Mouse (Mus musculus) heart, embryonic 13.5 days (tissue): Measurements from ENCODE around the gene Odc1. TPM values are rescaled to one million over a fixed set of nuclear protein-coding genes. Genes with fewer than 3 reads are reported as not detected.

Source experiments
- ATAC-seq: fragments of 200-750 bp; cut with Nextera tagmentation; 2 replicates; pipeline ENCODE4 v1.8.0; 2017; ENCODE audit warnings: moderate TSS enrichment; ENCODE audit not compliant: insufficient number of reproducible peaks, low FRiP score, low TSS enrichment; ENCODE audit errors: extremely low read depth
- H3K27ac ChIP-seq: fragments of 300-500 bp; sonication (generic); replicated peaks from 2 replicates; pipeline ENCODE4 v1.5.1; 2015; ENCODE audit warnings: moderate library complexity, mild to moderate bottlenecking, inconsistent platforms
- H3K27me3 ChIP-seq: fragments of 300-500 bp; sonication (generic); replicated peaks from 2 replicates; pipeline ENCODE4 v1.6.1; 2015; ENCODE audit warnings: mild to moderate bottlenecking, inconsistent platforms
- H3K36me3 ChIP-seq: fragments of 300-500 bp; sonication (generic); 2 replicates; pipeline ENCODE4 v1.6.1; 2015; ENCODE audit warnings: mild to moderate bottlenecking, inconsistent platforms
- H3K4me1 ChIP-seq: fragments of 300-500 bp; sonication (generic); 2 replicates; pipeline ENCODE4 v1.6.1; 2015; ENCODE audit warnings: inconsistent platforms
- H3K4me2 ChIP-seq: fragments of 300-500 bp; sonication (generic); 2 replicates; pipeline ENCODE4 v1.6.1; 2015; ENCODE audit warnings: inconsistent platforms, mild to moderate bottlenecking, moderate library complexity
- H3K4me3 ChIP-seq: fragments of 300-500 bp; sonication (generic); 2 replicates; pipeline ENCODE4 v1.5.1; 2015; ENCODE audit warnings: moderate library complexity, mild to moderate bottlenecking, inconsistent platforms
- H3K9ac ChIP-seq: fragments of 300-500 bp; sonication (generic); 2 replicates; pipeline ENCODE4 v1.6.1; 2015; ENCODE audit warnings: inconsistent platforms, mild to moderate bottlenecking, moderate library complexity
- H3K9me3 ChIP-seq: fragments of 300-500 bp; sonication (generic); 2 replicates; pipeline ENCODE4 v1.6.1; 2016; ENCODE audit warnings: inconsistent platforms
- WGBS: fragments of 180-500 bp; shearing (Covaris S2); methylation state at CpG from one replicate; pipeline ENCODE4 v1.1.7; 2015; ENCODE audit warnings: mixed read lengths; 5-methylcytosine and 5-hydroxymethylcytosine counted together
- polyA plus RNA-seq: library from polyadenylated mRNA; unstranded; fragments of >200 nt; fragmentation: Nextera tagmentation; extraction: Ambion mirVana; gene quantifications from 2 replicates; pipeline ENCODE4 v1.2.1, GENCODE M21; 2015

Odc1 gene
- polyA plus RNA-seq, 1 experiment from 2014 or later, result 142 TPM

DNA sequence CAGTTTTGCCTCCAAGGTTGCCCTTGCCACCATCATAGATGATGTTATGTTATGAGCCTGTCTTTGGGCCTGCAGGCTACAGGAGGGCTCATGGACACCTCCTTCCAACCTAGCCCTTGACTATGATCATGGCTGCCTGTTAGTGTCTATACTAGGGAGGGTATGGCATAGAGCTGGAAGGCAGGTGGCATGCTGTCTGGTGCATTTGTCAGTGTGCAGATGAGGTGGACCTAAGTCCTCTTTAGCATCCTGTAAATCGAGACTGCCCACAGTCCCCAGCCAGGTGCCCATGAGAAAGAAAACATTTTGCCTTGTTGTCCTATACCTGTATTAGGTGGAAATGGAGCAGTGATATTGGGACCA, 21.4 kb downstream of the Odc1 start:
- ATAC-seq, result no peak
- H3K4me1 ChIP-seq, result no peaks in the 10 kb centered on the region
- no peak overlapping the region for H3K9ac ChIP-seq
- no peaks in the 10 kb centered on the region for H3K27me3 ChIP-seq
- no peak overlapping the region for H3K27ac ChIP-seq
- no peaks in the 10 kb centered on the region for H3K9me3 ChIP-seq
- 52% methylated on average over 1 of the region's 1 CpGs for WGBS
- H3K36me3 ChIP-seq, result no peaks in the 10 kb centered on the region
- H3K4me2 ChIP-seq, result no peak overlapping the region
- no peak overlapping the region for H3K4me3 ChIP-seq

DNA sequence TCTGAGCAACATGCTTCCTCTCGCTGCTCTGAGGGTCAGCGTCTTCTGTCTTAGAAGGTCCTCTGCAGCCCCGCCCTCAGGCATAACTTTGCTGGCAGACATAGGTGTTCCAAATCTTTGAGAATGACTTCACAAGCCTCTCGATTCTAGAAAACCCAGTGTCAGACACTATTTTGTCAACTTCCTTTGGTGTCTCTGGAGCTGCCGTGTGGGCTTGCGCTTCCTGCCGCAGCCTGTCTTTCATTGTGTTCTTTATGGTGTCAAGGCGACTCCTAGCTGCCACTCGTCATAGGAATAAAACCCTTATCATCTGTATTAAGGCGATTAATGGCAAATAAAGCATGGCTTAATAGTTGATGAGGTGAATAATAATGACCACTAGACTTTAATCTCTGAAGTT, 24.0 kb downstream of the Odc1 start:
- H3K27ac ChIP-seq, result no peak overlapping the region
- H3K36me3 ChIP-seq, result no peaks in the 10 kb centered on the region
- no peaks in the 10 kb centered on the region for H3K9me3 ChIP-seq
- no peak overlapping the region for H3K9ac ChIP-seq
- H3K27me3 ChIP-seq, result no peaks in the 10 kb centered on the region
- 74% methylated on average over 10 of the region's 10 CpGs for WGBS
- no peak overlapping the region for H3K4me3 ChIP-seq
- ATAC-seq, result no peak
- no peak overlapping the region for H3K4me2 ChIP-seq
- no peaks in the 10 kb centered on the region for H3K4me1 ChIP-seq

DNA sequence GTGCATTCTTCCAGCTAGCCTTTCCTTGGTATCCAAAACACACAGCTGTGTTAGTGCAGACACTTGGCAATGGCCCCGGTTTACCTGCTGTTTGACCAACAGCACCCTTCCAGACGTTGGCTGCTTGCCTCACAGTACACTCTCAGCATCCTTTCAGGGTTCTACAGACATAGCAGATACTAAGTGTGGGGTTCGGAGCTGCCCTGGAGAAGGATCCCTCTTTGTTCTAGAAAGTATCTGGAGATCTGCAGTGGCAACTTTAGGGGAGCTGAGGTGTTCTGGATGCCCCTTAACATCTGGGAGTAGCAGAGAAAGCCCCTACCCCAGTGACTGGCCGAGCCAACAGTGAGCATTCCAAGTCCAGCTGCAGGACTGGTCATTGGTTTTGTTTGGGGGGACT, 30.0 kb downstream of the Odc1 start:
- Histone ChIP-seq H3K4me2 (no peak overlapping the region), H3K4me1 (peaks cover 7% of the 10 kb centered on the region; the same call in 1 of the 2 replicates), H3K9ac (no peak overlapping the region), H3K36me3 (no peaks in the 10 kb centered on the region), H3K27me3 (peaks cover 28% of the 10 kb centered on the region), H3K4me3 (no peak overlapping the region), H3K9me3 (no peaks in the 10 kb centered on the region), H3K27ac (no peak overlapping the region)
- ATAC-seq, result no peak
- WGBS, result 75% methylated on average over 4 of the region's 4 CpGs

DNA sequence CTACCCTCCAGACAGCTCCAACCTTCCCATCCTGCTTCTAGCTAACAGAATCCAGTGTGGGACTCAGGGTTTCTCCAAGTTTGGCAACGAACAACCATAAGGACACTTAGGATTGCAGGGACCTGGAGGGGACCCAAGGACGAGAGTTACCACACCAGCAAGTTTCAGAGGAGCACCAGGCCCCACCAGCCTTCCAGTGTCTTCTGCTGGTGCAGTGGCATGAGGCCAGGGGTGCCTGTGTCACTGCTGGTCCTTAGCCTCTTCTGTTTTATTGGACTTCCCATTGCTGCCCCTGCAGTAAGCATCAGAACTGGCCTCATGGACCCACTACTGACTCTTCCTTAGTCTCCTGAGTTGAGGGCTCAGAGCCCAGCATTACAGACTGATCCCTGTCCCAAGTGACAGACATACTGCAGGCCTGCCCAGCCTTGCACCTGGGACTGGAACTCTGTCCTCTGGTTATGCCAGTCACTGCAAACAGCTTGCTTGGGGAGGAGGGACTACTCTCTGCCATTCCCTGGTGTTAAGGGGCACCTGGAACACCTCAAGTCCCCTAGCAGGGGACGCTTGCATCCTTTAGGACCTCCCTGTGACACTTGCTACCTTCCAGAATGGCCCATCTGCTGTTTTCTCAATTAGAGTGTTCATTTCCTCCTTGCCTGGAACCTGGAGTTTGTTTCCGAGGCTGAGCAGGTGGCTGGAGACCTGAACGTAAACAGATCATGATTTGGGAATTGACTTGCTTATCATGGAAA, 30.7 kb downstream of the Odc1 start:
- H3K4me3 ChIP-seq, result no peak overlapping the region
- H3K4me1 ChIP-seq, result peaks cover 7% of the 10 kb centered on the region; the same call in 1 of the 2 replicates
- WGBS, result 52% methylated on average over 5 of the region's 5 CpGs
- no peak overlapping the region for H3K4me2 ChIP-seq
- peaks cover 28% of the 10 kb centered on the region for H3K27me3 ChIP-seq
- H3K9me3 ChIP-seq, result no peaks in the 10 kb centered on the region
- no peak overlapping the region for H3K9ac ChIP-seq
- H3K27ac ChIP-seq, result no peak overlapping the region
- no peaks in the 10 kb centered on the region for H3K36me3 ChIP-seq
- ATAC-seq, result no peak

- Histone ChIP-seq H3K9me3 (no peaks in the 10 kb centered on the region), H3K4me1 (peaks cover 7% of the 10 kb centered on the region; the same call in 1 of the 2 replicates), H3K9ac (no peak overlapping the region), H3K36me3 (no peaks in the 10 kb centered on the region), H3K4me2 (peak overlapping the region; percentile 19; the same call in 1 of the 2 replicates), H3K4me3 (no peak overlapping the region), H3K27ac (no peak overlapping the region), H3K27me3 (peaks cover 28% of the 10 kb centered on the region)
- no peak for ATAC-seq
- 7% methylated on average over 6 of the region's 6 CpGs for WGBS
Measured at GRCm38 (mm10) chr12:17576041-17576440, 31.4 kb downstream of the Odc1 start.

- Histone ChIP-seq H3K36me3 (no peaks in the 10 kb centered on the region), H3K4me2 (no peak overlapping the region), H3K27ac (no peak overlapping the region), H3K4me3 (no peak overlapping the region), H3K27me3 (peaks cover 28% of the 10 kb centered on the region), H3K9ac (no peak overlapping the region), H3K4me1 (peaks cover 7% of the 10 kb centered on the region; the same call in 1 of the 2 replicates), H3K9me3 (no peaks in the 10 kb centered on the region)
- WGBS, result 39% methylated on average over 4 of the region's 4 CpGs
- no peak for ATAC-seq
Measured at GRCm38 (mm10) chr12:17578601-17579000, 34.0 kb downstream of the Odc1 start.

- 57% methylated on average over 6 of the region's 6 CpGs for WGBS
- no peak overlapping the region for H3K4me3 ChIP-seq
- no peak overlapping the region for H3K9ac ChIP-seq
- ATAC-seq, result no peak
- H3K9me3 ChIP-seq, result no peaks in the 10 kb centered on the region
- H3K27me3 ChIP-seq, result peaks cover 20% of the 10 kb centered on the region
- H3K27ac ChIP-seq, result no peak overlapping the region
- no peak overlapping the region for H3K4me2 ChIP-seq
- H3K4me1 ChIP-seq, result peaks cover 4% of the 10 kb centered on the region; the same call in 1 of the 2 replicates
- no peaks in the 10 kb centered on the region for H3K36me3 ChIP-seq
Measured at GRCm38 (mm10) chr12:17581001-17581400, 36.4 kb downstream of the Odc1 start.

DNA sequence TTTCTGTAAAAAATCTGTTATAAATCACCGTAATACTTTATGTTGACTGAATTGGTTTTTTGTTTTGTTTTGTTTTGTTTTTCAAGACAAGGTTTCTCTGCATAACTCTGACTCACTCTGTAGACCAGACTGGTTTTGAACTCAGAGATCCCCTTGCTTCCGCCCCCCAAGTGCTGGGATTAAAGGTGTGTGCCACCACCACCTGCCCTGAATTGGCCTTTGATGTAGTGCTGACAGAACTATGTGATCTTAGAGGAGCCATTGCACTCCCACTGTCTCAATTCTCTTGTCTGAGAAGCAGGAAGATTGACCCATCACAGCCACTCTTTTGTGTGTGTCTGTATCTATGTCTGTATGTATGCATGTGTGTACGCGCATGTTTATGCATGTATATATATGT, 37.8 kb downstream of the Odc1 start:
- no peak overlapping the region for H3K4me3 ChIP-seq
- no peak for ATAC-seq
- no peak overlapping the region for H3K27ac ChIP-seq
- peaks cover 19% of the 10 kb centered on the region for H3K27me3 ChIP-seq
- H3K9me3 ChIP-seq, result no peaks in the 10 kb centered on the region
- no peak overlapping the region for H3K9ac ChIP-seq
- H3K4me1 ChIP-seq, result no peaks in the 10 kb centered on the region
- no peaks in the 10 kb centered on the region for H3K36me3 ChIP-seq
- WGBS, result 90% methylated on average over 4 of the region's 4 CpGs
- no peak overlapping the region for H3K4me2 ChIP-seq

GRCm38 (mm10) chr12:17583860-17584259, 39.3 kb downstream of the Odc1 start:
- Histone ChIP-seq H3K9me3 (no peaks in the 10 kb centered on the region), H3K36me3 (no peaks in the 10 kb centered on the region), H3K4me2 (no peak overlapping the region), H3K27me3 (peaks cover 6% of the 10 kb centered on the region), H3K4me3 (no peak overlapping the region), H3K27ac (no peak overlapping the region), H3K4me1 (no peaks in the 10 kb centered on the region), H3K9ac (no peak overlapping the region)
- ATAC-seq, result no peak
- 50% methylated on average over 3 of the region's 3 CpGs for WGBS

- H3K9ac ChIP-seq, result no peak overlapping the region
- H3K27ac ChIP-seq, result no peak overlapping the region
- H3K4me3 ChIP-seq, result no peak overlapping the region
- H3K9me3 ChIP-seq, result no peaks in the 10 kb centered on the region
- ATAC-seq, result no peak
- no peaks in the 10 kb centered on the region for H3K27me3 ChIP-seq
- no peak overlapping the region for H3K4me2 ChIP-seq
- no peaks in the 10 kb centered on the region for H3K4me1 ChIP-seq
- H3K36me3 ChIP-seq, result no peaks in the 10 kb centered on the region
- WGBS, result 67% methylated on average over 3 of the region's 3 CpGs
Measured at GRCm38 (mm10) chr12:17586011-17586410, 41.4 kb downstream of the Odc1 start.

- H3K4me2 ChIP-seq, result no peak overlapping the region
- WGBS, result 69% methylated on average over 3 of the region's 3 CpGs
Measured at GRCm38 (mm10) chr12:17588436-17588835, 43.8 kb downstream of the Odc1 start.

DNA sequence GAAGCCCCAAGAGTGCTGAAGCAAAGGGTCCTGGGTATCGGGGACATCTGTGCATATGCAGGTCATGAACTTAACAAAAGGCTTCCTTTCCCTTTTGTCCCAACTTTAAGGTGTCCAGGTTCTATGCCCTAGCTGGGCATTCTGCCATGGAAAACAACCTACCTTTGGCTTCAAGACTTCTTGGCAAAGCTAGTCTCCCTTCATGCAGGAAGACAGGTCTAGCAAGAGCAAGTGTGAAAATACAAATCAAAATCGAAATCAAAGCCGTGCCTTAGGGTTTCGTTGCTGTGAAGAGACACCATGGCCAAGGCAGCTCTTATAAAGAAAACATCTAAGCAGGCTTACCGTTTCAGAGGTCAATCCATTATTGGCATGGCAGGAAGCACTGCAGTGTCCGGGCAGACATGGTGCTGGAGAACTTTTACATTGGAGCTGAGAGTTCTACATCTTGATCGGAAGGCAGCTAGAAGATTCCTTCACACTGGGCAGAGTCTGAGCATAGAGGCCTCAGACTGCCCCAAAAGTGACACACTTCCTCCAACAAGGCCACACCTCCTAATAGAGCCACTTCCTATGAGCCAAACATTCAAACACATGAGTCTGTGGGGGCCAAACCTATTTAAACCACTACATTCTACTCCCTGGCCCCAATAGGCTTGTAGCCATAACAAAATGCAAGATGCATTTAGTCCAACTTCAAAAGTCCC, 44.5 kb downstream of the Odc1 start:
- no peak for ATAC-seq
- no peaks in the 10 kb centered on the region for H3K27me3 ChIP-seq
- no peak overlapping the region for H3K9ac ChIP-seq
- H3K4me2 ChIP-seq, result no peak overlapping the region
- H3K4me3 ChIP-seq, result no peak overlapping the region
- no peak overlapping the region for H3K27ac ChIP-seq
- no peaks in the 10 kb centered on the region for H3K36me3 ChIP-seq
- 76% methylated on average over 7 of the region's 7 CpGs for WGBS
- no peaks in the 10 kb centered on the region for H3K9me3 ChIP-seq
- H3K4me1 ChIP-seq, result no peaks in the 10 kb centered on the region

More at GRCm38 (mm10) chr12:17588436-17588835, 43.8 kb downstream of the Odc1 start:
- no peak overlapping the region for H3K27ac ChIP-seq
- no peak for ATAC-seq
- H3K36me3 ChIP-seq, result no peaks in the 10 kb centered on the region
- H3K27me3 ChIP-seq, result no peaks in the 10 kb centered on the region
- H3K9ac ChIP-seq, result no peak overlapping the region
- H3K4me1 ChIP-seq, result no peaks in the 10 kb centered on the region
- no peaks in the 10 kb centered on the region for H3K9me3 ChIP-seq
- H3K4me3 ChIP-seq, result no peak overlapping the region
